Mouse (Mus musculus): ENCODE results near the gene Col4a4.

GRCm38 (mm10) chr1:82412085-82412484 is 174.6 kb downstream of the Col4a4 start:
- TF ChIP-seq CTCF (IDR thresholded peaks at IDR 0.05; ENCODE audit: low read depth, low read length) (no peak), TAL1 (conservative IDR thresholded peaks at IDR 0.05; ENCODE audit: low read depth, low read length) (no peak), GATA1 (IDR thresholded peaks at IDR 0.05; ENCODE audit: borderline replicate concordance, low read length) (no peak), POLR2AphosphoS5 (IDR thresholded peaks at IDR 0.05; ENCODE audit: insufficient replicate concordance, low read depth, low read length) (no peak), GATA2 (IDR thresholded peaks at IDR 0.05; ENCODE audit: borderline replicate concordance, low read depth, low read length) (no peak)

Data from G1E (cell line).